In genomic region chr4:133835211-133835610, GRCm38 (mm10) we compare ENCODE assay signal across 24 mouse cellular contexts. TPM values are rescaled to one million over a fixed set of nuclear protein-coding genes. Genes with fewer than 3 reads are reported as not detected.
DNase-seq lines count a peak whose midpoint lies in the region; ATAC-seq and TF ChIP-seq lines count a peak whose summit lies in the region.
"Had no signal": no experiment of that assay in that cellular context is flagged by ENCODE, and none has a peak within 500 bp of the region (broad histone marks: within the 10 kb centered on the region; RNA-seq: fewer than 3 reads in every experiment).

No protein-coding gene starts in this region.

- no peaks in the 10 kb centered on the region for H3K9me3 ChIP-seq in liver, embryonic 15.5 days (replicated peaks)
- H3K9me3 ChIP-seq in liver, postnatal 0 days (ENCODE audit: low read length), result no peaks in the 10 kb centered on the region
- H3K9me3 ChIP-seq: embryonic facial prominence, embryonic 13.5 days; embryonic facial prominence, embryonic 15.5 days; forebrain, embryonic 10.5 days; forebrain, embryonic 12.5 days; forebrain, embryonic 15.5 days had no signal

- H3K27ac ChIP-seq in liver, embryonic 15.5 days (replicated peaks), result 0 out of 2 replicates have a peak overlapping the region, but pooled peaks have one; percentile 6
- no peak overlapping the region for H3K27ac ChIP-seq in liver, postnatal 0 days (ENCODE audit: low read depth)
- H3K27ac ChIP-seq: embryonic facial prominence, embryonic 13.5 days; embryonic facial prominence, embryonic 15.5 days; forebrain, embryonic 10.5 days; forebrain, embryonic 12.5 days; forebrain, embryonic 15.5 days had no signal

- no peak overlapping the region for H3K4me2 ChIP-seq in liver, embryonic 15.5 days
- no peak overlapping the region for H3K4me2 ChIP-seq in liver, postnatal 0 days (ENCODE audit: low read depth, low read length)
- H3K4me2 ChIP-seq: embryonic facial prominence, embryonic 13.5 days; embryonic facial prominence, embryonic 15.5 days; forebrain, embryonic 12.5 days; forebrain, embryonic 15.5 days had no signal

- no peaks in the 10 kb centered on the region for H3K27me3 ChIP-seq in liver, embryonic 15.5 days
- H3K27me3 ChIP-seq in liver, postnatal 0 days (ENCODE audit: insufficient read depth, low read length), result no peaks in the 10 kb centered on the region
- H3K27me3 ChIP-seq: embryonic facial prominence, embryonic 13.5 days; embryonic facial prominence, embryonic 15.5 days; forebrain, embryonic 12.5 days; forebrain, embryonic 15.5 days had no signal

- no peak for ATAC-seq in liver, embryonic 15.5 days (ENCODE audit: insufficient read depth)
- ATAC-seq in liver, postnatal 0 days, result no peak
- ATAC-seq in frontal cortex, adult (ENCODE audit: low TSS enrichment), result no peak
- no peak for ATAC-seq in CD4-positive, CD25-positive, alpha-beta regulatory T cell, adult 4 months
- ATAC-seq: activated CD4-positive, CD25-positive, alpha-beta regulatory T cell, adult 4 months; forebrain, embryonic 15.5 days; forebrain, postnatal 0 days had no signal

- DNase-seq in liver, postnatal 0 days, result no peak
- peak; percentile 51 for DNase-seq in induced T-regulatory cell, adult 2 months (ENCODE audit: low read depth)
- DNase-seq: adrenal gland, adult 8-10 months; adrenal gland, postnatal 14 days; adrenal gland, postnatal 36 days; B cell, adult 2 months; cerebellum, adult 11 months; cerebellum, adult 18-20 months; cerebellum, adult 8-10 months; cerebellum, adult 9-11 months; cerebellum, postnatal 14 days; cerebellum, postnatal 36 days; embryo, embryonic 11 days; forebrain, postnatal 0 days had no signal

- TF ChIP-seq CTCF in liver, postnatal 0 days (IDR thresholded peaks at IDR 0.05; ENCODE audit: low read depth), result no peak

- 80% methylated on average over 5 of the region's 5 CpGs for WGBS in liver, embryonic 15.5 days (ENCODE audit: insufficient replicate concordance)
- WGBS in liver, postnatal 0 days (ENCODE audit: insufficient replicate concordance), result 74% methylated on average over 5 of the region's 5 CpGs

- no peaks in the 10 kb centered on the region for H3K36me3 ChIP-seq in liver, embryonic 15.5 days (replicated peaks)
- H3K36me3 ChIP-seq in liver, postnatal 0 days (replicated peaks; ENCODE audit: insufficient read depth, low read length), result no peaks in the 10 kb centered on the region
- H3K36me3 ChIP-seq: embryonic facial prominence, embryonic 13.5 days; embryonic facial prominence, embryonic 15.5 days; forebrain, embryonic 10.5 days; forebrain, embryonic 12.5 days; forebrain, embryonic 15.5 days had no signal

- no peak overlapping the region for H3K9ac ChIP-seq in liver, embryonic 15.5 days
- H3K9ac ChIP-seq in liver, postnatal 0 days (replicated peaks), result no peak overlapping the region
- H3K9ac ChIP-seq: embryonic facial prominence, embryonic 13.5 days; embryonic facial prominence, embryonic 15.5 days; forebrain, embryonic 12.5 days; forebrain, embryonic 15.5 days; forebrain, postnatal 0 days had no signal

- TF ChIP-seq EP300 in liver, postnatal 0 days (IDR thresholded peaks at IDR 0.05; ENCODE audit: low read depth), result no peak

- H3K4me1 ChIP-seq in liver, embryonic 15.5 days (replicated peaks), result no peaks in the 10 kb centered on the region; the same call in 1 of the 2 replicates
- H3K4me1 ChIP-seq in liver, postnatal 0 days (ENCODE audit: insufficient read depth), result no peaks in the 10 kb centered on the region
- H3K4me1 ChIP-seq: embryonic facial prominence, embryonic 13.5 days; embryonic facial prominence, embryonic 15.5 days; forebrain, embryonic 10.5 days; forebrain, embryonic 12.5 days; forebrain, embryonic 15.5 days had no signal

- H3K4me3 ChIP-seq in liver, embryonic 15.5 days (replicated peaks), result no peak overlapping the region
- H3K4me3 ChIP-seq in liver, postnatal 0 days (ENCODE audit: low read depth, low read length), result no peak overlapping the region
- H3K4me3 ChIP-seq: embryonic facial prominence, embryonic 13.5 days; embryonic facial prominence, embryonic 15.5 days; erythroblast, embryonic 14.5 days; forebrain, embryonic 10.5 days; forebrain, embryonic 12.5 days; forebrain, embryonic 15.5 days had no signal

RNA-seq across cellular contexts. Expression of gene Rps6ka1, which starts 52.4 kb away (rescaled TPM):
- polyA plus RNA-seq in liver, embryonic 15.5 days (2015; fragmentation: Nextera tagmentation; extraction: Ambion mirVana), result 68.0 and 77.2 TPM in 2 replicates
- polyA plus RNA-seq in liver, postnatal 0 days (2015; fragmentation: Nextera tagmentation; extraction: Ambion mirVana), result 31.6 and 36.9 TPM in 2 replicates
- polyA plus RNA-seq in CD4-positive, CD25-positive, alpha-beta regulatory T cell, adult 4 months (2017; shearing (Covaris generic)), result 100 to 1,000 TPM; 118 to 183 TPM
